Mouse (Mus musculus) C2C12 (cell line): ENCODE data around the gene Med15.

ENCODE experiments used
- CEBPB ChIP-seq: IDR thresholded peaks from one replicate; pipeline ENCODE4 v1.6.1; 2011; ENCODE audit warnings: low read depth, mild to moderate bottlenecking, control low read depth, moderate library complexity
- CTCF ChIP-seq: IDR thresholded peaks from one replicate; pipeline ENCODE4 v1.5.1; 2011; ENCODE audit not compliant: control insufficient read depth, insufficient read depth, insufficient read length
- FOSL1 ChIP-seq: IDR thresholded peaks from one replicate; pipeline ENCODE4 v1.8.0; 2011; ENCODE audit warnings: mild to moderate bottlenecking, low read length; ENCODE audit not compliant: poor library complexity, insufficient read depth, severe bottlenecking
- MAX ChIP-seq: IDR thresholded peaks from one replicate; pipeline ENCODE4 v1.6.1; 2011; ENCODE audit warnings: mild to moderate bottlenecking, control low read depth
- MYOD1 ChIP-seq: IDR thresholded peaks from one replicate; pipeline ENCODE4 v1.6.1; 2011; ENCODE audit warnings: low read depth; ENCODE audit not compliant: control insufficient read depth, insufficient read length
- MYOG ChIP-seq: IDR thresholded peaks from one replicate; pipeline ENCODE4 v1.6.1; 2011; ENCODE audit not compliant: control insufficient read depth, insufficient read length; ENCODE audit errors: extremely low read depth
- USF1 ChIP-seq: IDR thresholded peaks from one replicate; pipeline ENCODE4 v1.6.1; 2011; ENCODE audit warnings: low read depth, mild to moderate bottlenecking, control low read depth, moderate library complexity

GRCm38 (mm10) chr16:17744536-17744935 is 11.8 kb upstream of the Med15 start:
- TF ChIP-seq CTCF (no peak), FOSL1 (no peak), MAX (no peak), USF1 (no peak), MYOG (no peak), CEBPB (no peak), MYOD1 (no peak)
